Mouse (Mus musculus): Measurements from ENCODE around the gene Ccdc69.

- TF ChIP-seq CTCF (IDR thresholded peaks at IDR 0.05; ENCODE audit: borderline replicate concordance, insufficient read depth, low read depth, low read length): no peak
- TF ChIP-seq POLR2A (IDR thresholded peaks at IDR 0.05; ENCODE audit: borderline replicate concordance, insufficient read depth, low read length): no peak
Observed at GRCm38 (mm10) chr11:55031991-55032280, 46.0 kb downstream of the Ccdc69 start.
